Mouse (Mus musculus) megakaryocyte, embryonic 14.5 days (primary cell): Measurements from ENCODE around the gene Cdk9. TPM values are rescaled to one million over a fixed set of nuclear protein-coding genes. Genes with fewer than 3 reads are reported as not detected.

Experiments
- H3K27me3 ChIP-seq: replicated peaks from 2 replicates; pipeline ENCODE3; 2012; ENCODE audit warnings: inconsistent platforms
- H3K36me3 ChIP-seq: replicated peaks from 2 replicates; pipeline ENCODE3; 2012; ENCODE audit warnings: low read length, inconsistent platforms, mixed read lengths
- H3K4me1 ChIP-seq: 2 replicates; pipeline ENCODE4 v1.6.1; 2012; ENCODE audit warnings: inconsistent platforms
- H3K4me3 ChIP-seq: replicated peaks from 2 replicates; pipeline ENCODE3; 2012; ENCODE audit warnings: moderate library complexity, mild to moderate bottlenecking, inconsistent platforms
- H3K9me3 ChIP-seq: 2 replicates; pipeline ENCODE4 v1.6.1; 2012; ENCODE audit warnings: inconsistent platforms
- FLI1 ChIP-seq: IDR thresholded peaks from 2 replicates; pipeline ENCODE4 v1.6.1; 2012; ENCODE audit warnings: low read length, inconsistent platforms, mixed read lengths
- GATA1 ChIP-seq: IDR thresholded peaks from 3 replicates; pipeline ENCODE4 v1.6.1; 2012; ENCODE audit warnings: mixed read lengths, low read length, inconsistent platforms, borderline replicate concordance
- polyA plus RNA-seq: library from polyadenylated mRNA; stranded (reverse); fragments of >175 nt; gene quantifications from 2 replicates; pipeline ENCODE4 v1.2.3, GENCODE M21; 2012; ENCODE audit warnings: low replicate concordance; ENCODE audit not compliant: insufficient read depth

Gene Cdk9
- polyA plus RNA-seq, 1 experiment: 148 TPM

- peaks cover 79% of the 10 kb centered on the region for H3K4me1 ChIP-seq
Observed at GRCm38 (mm10) chr2:32655826-32656225, 57.0 kb downstream of the Cdk9 start.

More at GRCm38 (mm10) chr2:32655826-32656225, 57.0 kb downstream of the Cdk9 start:
- no peak for TF ChIP-seq FLI1
- no peak for TF ChIP-seq GATA1
- peaks cover 93% of the 10 kb centered on the region for H3K36me3 ChIP-seq
- H3K4me3 ChIP-seq: no peak overlapping the region
- H3K9me3 ChIP-seq: no peaks in the 10 kb centered on the region
- no peaks in the 10 kb centered on the region for H3K27me3 ChIP-seq

Other genes with a start within 250 kb of the Cdk9 start
- 0.64 and 1.8 TPM in 2 replicates for gene Fam102a, start 177.7 kb downstream of the Cdk9 start, polyA plus RNA-seq
- 2.8 and 10.0 TPM in 2 replicates for gene Dpm2, start 142.2 kb downstream of the Cdk9 start, polyA plus RNA-seq
- gene Pip5kl1, start 138.3 kb downstream of the Cdk9 start, polyA plus RNA-seq: not detected in 2 replicates
- not detected in 2 replicates for gene 9430097D07Rik, start 137.4 kb downstream of the Cdk9 start, polyA plus RNA-seq
- 16.3 and 18.9 TPM in 2 replicates for gene St6galnac4, start 126.0 kb downstream of the Cdk9 start, polyA plus RNA-seq
- gene St6galnac6, start 113.4 kb downstream of the Cdk9 start, polyA plus RNA-seq: 36.4 and 40.9 TPM in 2 replicates
- gene Ak1, start 91.3 kb downstream of the Cdk9 start, polyA plus RNA-seq: 11.0 and 12.2 TPM in 2 replicates
- gene Eng, start 66.5 kb downstream of the Cdk9 start, polyA plus RNA-seq: 90.6 and 227 TPM in 2 replicates
- 39.7 and 57.5 TPM in 2 replicates for gene Fpgs, start 8.9 kb downstream of the Cdk9 start, polyA plus RNA-seq
- 13.4 and 21.1 TPM in 2 replicates for gene Sh2d3c, start 8.0 kb upstream of the Cdk9 start, polyA plus RNA-seq
- gene 6330409D20Rik, start 27.9 kb upstream of the Cdk9 start, polyA plus RNA-seq: 3.0 TPM in 1 of 2 replicates, not detected in the other
- 30.1 and 93.0 TPM in 2 replicates for gene Tor2a, start 44.2 kb upstream of the Cdk9 start, polyA plus RNA-seq
- gene Ttc16, start 62.6 kb upstream of the Cdk9 start, polyA plus RNA-seq: 0.03 and 1.9 TPM in 2 replicates
- gene Ptrh1, start 62.7 kb upstream of the Cdk9 start, polyA plus RNA-seq: 2.6 TPM in 1 of 2 replicates, not detected in the other
- gene Cfap157, start 71.4 kb upstream of the Cdk9 start, polyA plus RNA-seq: not detected in 2 replicates
- gene Stxbp1, start 134.2 kb upstream of the Cdk9 start, polyA plus RNA-seq: 1.6 TPM in 1 of 2 replicates, not detected in the other
- 19.5 and 38.4 TPM in 2 replicates for gene Fam129b, start 163.0 kb upstream of the Cdk9 start, polyA plus RNA-seq
- gene Rpl12, start 248.5 kb upstream of the Cdk9 start, polyA plus RNA-seq: 796 and 1,818 TPM in 2 replicates
- gene Lrsam1, start 248.5 kb upstream of the Cdk9 start, polyA plus RNA-seq: 8.5 and 10.1 TPM in 2 replicates